Mouse (Mus musculus) kidney, adult 2 months (tissue): Measurements from ENCODE around the gene Nmnat2.

Source experiments
- CTCF ChIP-seq: fragments of 200-500 bp; conservative IDR thresholded peaks from 2 replicates; pipeline ENCODE4 v1.5.1; 2011; ENCODE audit warnings: low read depth, mild to moderate bottlenecking, control low read depth, low read length, moderate library complexity, mixed read lengths; ENCODE audit not compliant: insufficient read depth, insufficient read length
- POLR2A ChIP-seq: fragments of 200-500 bp; IDR thresholded peaks from one replicate; pipeline ENCODE4 v1.6.1; 2011; ENCODE audit warnings: low read depth, low read length, control low read depth

DNA sequence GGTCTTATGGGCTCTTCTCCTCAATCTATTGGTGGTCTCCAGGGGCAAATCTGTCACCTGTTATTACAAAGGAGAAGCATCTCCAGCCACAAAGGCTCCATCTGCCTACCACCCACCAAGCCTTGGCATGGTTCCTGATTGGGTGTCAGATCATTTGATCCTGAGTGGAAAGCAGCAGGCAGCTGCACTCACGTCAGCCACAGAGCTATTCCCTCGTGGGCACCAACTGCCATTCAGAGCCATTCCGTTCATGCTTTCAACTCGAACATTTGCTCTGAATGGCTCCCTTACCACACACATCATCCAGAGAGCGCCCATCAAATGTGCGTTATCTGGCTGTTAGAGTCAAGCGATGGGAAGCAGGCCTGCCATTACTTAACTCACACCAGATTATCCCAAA, 153.1 kb downstream of the Nmnat2 start:
- TF ChIP-seq POLR2A (no peak), CTCF (no peak)
